Mouse (Mus musculus): Measurements from ENCODE around the gene Pum1. TPM values are rescaled to one million over a fixed set of nuclear protein-coding genes. Genes with fewer than 3 reads are reported as not detected.

Gene Pum1
- total and polyA plus RNA-seq, 2 experiments from 2014 or later = 30.1 to 62.4 TPM

DNA sequence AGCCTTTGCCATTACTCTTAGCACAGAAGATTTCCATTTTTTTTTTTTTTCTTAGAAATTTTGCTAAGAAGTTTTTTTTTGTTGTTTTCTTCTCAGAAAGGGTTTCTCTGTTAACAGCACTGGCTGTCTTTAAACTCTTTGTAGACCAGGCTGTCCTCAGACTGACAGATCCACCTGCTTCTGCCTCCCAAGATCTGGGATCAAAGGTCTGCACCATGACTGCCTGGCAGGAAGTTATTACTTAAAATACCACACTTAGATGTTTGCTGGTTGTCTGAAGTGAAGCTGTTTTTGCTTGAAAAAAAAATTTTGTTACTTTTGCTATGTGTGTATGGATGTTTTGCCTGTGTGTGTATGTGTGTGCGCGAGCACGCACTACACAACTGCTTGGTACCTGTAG lies 40.5 kb downstream of the Pum1 start:
- WGBS = 99% methylated on average over 3 of the region's 3 CpGs
- no peak for DNase-seq (ENCODE audit: low spot score)
- TF ChIP-seq EP300 (IDR thresholded peaks at IDR 0.05; ENCODE audit: low read depth) = no peak
- TF ChIP-seq CTCF (IDR thresholded peaks at IDR 0.05; ENCODE audit: low read depth) = no peak
- Histone ChIP-seq H3K4me1 (ENCODE audit: control insufficient read depth, insufficient read depth) (0 out of 2 replicates have a peak, but pooled peaks cover 10% of the 10 kb centered on the region), H3K36me3 (replicated peaks; ENCODE audit: control insufficient read depth, insufficient read depth, low read length) (peaks cover 17% of the 10 kb centered on the region), H3K4me3 (ENCODE audit: low read depth, low read length) (no peak overlapping the region), H3K9me3 (replicated peaks; ENCODE audit: control insufficient read depth, low read length) (no peaks in the 10 kb centered on the region), H3K27ac (ENCODE audit: low read depth) (no peak overlapping the region), H3K4me2 (ENCODE audit: low read depth, low read length) (no peak overlapping the region), H3K27me3 (ENCODE audit: control insufficient read depth, insufficient read depth, low read length) (no peaks in the 10 kb centered on the region), H3K9ac (replicated peaks; ENCODE audit: low read depth, low read length) (no peak overlapping the region)
- no peak for ATAC-seq (ENCODE audit: insufficient read depth, low read depth)

DNA sequence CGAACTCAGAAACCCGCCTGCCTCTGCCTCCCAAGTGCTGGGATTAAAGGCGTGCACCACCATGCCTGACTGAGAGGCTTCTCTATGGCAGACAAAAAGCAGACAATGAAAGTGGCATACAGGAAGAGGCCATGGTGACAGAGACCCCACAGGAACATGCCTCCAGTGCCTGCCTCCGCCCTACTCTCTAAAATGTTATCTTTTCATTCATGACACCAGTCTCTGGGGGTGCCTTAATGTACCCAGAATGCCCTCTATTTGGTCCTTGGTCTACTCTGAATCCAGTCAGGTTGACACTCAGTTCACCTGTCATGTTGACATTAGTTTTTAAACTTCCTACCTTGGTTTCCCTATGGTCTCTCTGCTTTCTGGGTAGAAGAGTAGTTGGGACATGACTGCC lies 41.5 kb downstream of the Pum1 start:
- Histone ChIP-seq H3K27me3 (ENCODE audit: control insufficient read depth, insufficient read depth, low read length) (no peaks in the 10 kb centered on the region), H3K9ac (replicated peaks; ENCODE audit: low read depth, low read length) (no peak overlapping the region), H3K4me2 (ENCODE audit: low read depth, low read length) (no peak overlapping the region), H3K4me1 (ENCODE audit: control insufficient read depth, insufficient read depth) (0 out of 2 replicates have a peak, but pooled peaks cover 10% of the 10 kb centered on the region), H3K9me3 (replicated peaks; ENCODE audit: control insufficient read depth, low read length) (no peaks in the 10 kb centered on the region), H3K27ac (ENCODE audit: low read depth) (no peak overlapping the region), H3K36me3 (replicated peaks; ENCODE audit: control insufficient read depth, insufficient read depth, low read length) (peaks cover 17% of the 10 kb centered on the region), H3K4me3 (ENCODE audit: low read depth, low read length) (no peak overlapping the region)
- ATAC-seq (ENCODE audit: insufficient read depth, low read depth) (no peak), DNase-seq (ENCODE audit: low spot score) (no peak)
- TF ChIP-seq CTCF (IDR thresholded peaks at IDR 0.05; ENCODE audit: low read depth) (no peak), EP300 (IDR thresholded peaks at IDR 0.05; ENCODE audit: low read depth) (no peak)
- WGBS = 87% methylated on average over 4 of the region's 4 CpGs

DNA sequence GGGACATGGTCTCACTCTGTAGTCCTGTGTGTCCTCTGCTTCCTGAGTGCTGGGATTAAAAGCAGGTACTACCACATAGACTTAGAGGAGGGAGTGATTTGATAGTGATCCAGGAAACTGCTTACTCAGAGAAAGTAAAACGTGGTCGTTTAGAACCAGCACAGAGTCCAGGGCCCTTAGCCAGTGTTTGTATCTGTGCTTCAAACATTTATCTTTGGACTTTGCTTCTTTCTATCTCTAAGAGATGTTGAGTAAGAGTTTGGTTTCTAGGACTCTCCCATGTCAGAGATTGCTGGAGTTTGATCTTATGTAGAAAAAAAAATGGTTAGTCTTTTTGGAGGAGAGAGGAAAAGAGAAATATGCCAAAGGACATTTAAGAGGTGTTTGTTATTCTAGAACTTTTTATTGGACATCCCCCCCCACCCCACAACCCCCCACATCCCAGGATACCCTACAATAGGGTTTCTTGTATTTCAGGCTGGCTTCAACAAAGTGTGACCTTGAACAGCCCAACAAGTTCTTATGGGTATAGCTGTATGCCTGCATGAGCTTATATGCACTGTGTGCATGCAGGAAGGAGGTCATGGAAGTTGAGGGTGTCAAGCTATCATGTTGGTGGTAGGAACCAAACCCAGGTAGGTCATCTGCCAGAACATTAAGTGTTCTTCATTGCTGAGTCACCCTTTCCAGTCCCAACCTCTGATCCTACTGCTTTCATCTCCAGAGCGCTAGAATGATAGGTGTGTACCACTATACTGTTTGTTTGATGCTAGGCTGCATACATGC lies 43.3 kb downstream of the Pum1 start:
- DNase-seq (ENCODE audit: low spot score) (no peak), ATAC-seq (ENCODE audit: insufficient read depth, low read depth) (no peak)
- no peak overlapping the region for H3K4me2 ChIP-seq (ENCODE audit: low read depth, low read length)
- no peak overlapping the region for H3K4me3 ChIP-seq (ENCODE audit: low read depth, low read length)
- no peaks in the 10 kb centered on the region for H3K9me3 ChIP-seq (replicated peaks; ENCODE audit: control insufficient read depth, low read length)
- no peak overlapping the region for H3K9ac ChIP-seq (replicated peaks; ENCODE audit: low read depth, low read length)
- H3K36me3 ChIP-seq (replicated peaks; ENCODE audit: control insufficient read depth, insufficient read depth, low read length) = peaks cover 11% of the 10 kb centered on the region
- H3K4me1 ChIP-seq (ENCODE audit: control insufficient read depth, insufficient read depth) = 0 out of 2 replicates have a peak, but pooled peaks cover 6% of the 10 kb centered on the region
- no peak overlapping the region for H3K27ac ChIP-seq (ENCODE audit: low read depth)
- TF ChIP-seq EP300 (IDR thresholded peaks at IDR 0.05; ENCODE audit: low read depth) = no peak
- TF ChIP-seq CTCF (IDR thresholded peaks at IDR 0.05; ENCODE audit: low read depth) = no peak
- 43% methylated on average over 3 of the region's 3 CpGs for WGBS
- H3K27me3 ChIP-seq (ENCODE audit: control insufficient read depth, insufficient read depth, low read length) = no peaks in the 10 kb centered on the region

DNA sequence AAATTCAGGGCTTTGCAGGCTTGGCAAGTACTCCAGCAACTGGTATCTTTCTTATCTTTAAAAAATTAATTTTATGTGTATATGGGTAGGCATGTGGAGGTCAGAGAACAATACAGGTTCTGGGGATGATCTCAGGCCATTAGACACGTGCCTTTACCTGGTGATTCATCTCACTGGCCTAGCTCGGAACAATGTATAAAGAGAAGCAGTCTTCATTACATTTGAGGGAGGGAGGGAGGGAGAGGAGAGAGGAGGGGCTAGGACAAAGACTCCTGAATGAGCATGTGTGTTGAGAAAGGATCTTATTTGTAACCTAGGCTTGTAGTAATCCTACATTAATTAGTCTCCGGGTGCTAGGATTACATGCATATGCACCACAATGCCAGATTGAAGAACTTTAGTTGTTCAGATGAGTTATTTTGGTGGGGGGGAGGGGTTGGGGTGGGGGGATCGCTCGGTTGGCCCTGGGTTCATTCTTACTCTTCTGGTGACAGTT lies 48.3 kb downstream of the Pum1 start:
- TF ChIP-seq EP300 (IDR thresholded peaks at IDR 0.05; ENCODE audit: low read depth) (no peak), CTCF (IDR thresholded peaks at IDR 0.05; ENCODE audit: low read depth) (no peak)
- no peaks in the 10 kb centered on the region for H3K36me3 ChIP-seq (replicated peaks; ENCODE audit: control insufficient read depth, insufficient read depth, low read length)
- H3K4me1 ChIP-seq (ENCODE audit: control insufficient read depth, insufficient read depth) = peaks cover 33% of the 10 kb centered on the region
- no peak overlapping the region for H3K4me2 ChIP-seq (ENCODE audit: low read depth, low read length)
- H3K27ac ChIP-seq (ENCODE audit: low read depth) = no peak overlapping the region
- H3K27me3 ChIP-seq (ENCODE audit: control insufficient read depth, insufficient read depth, low read length) = no peaks in the 10 kb centered on the region
- ATAC-seq (ENCODE audit: insufficient read depth, low read depth) (no peak), DNase-seq (ENCODE audit: low spot score) (no peak)
- no peak overlapping the region for H3K9ac ChIP-seq (replicated peaks; ENCODE audit: low read depth, low read length)
- 59% methylated on average over 5 of the region's 5 CpGs for WGBS
- no peak overlapping the region for H3K4me3 ChIP-seq (ENCODE audit: low read depth, low read length)
- H3K9me3 ChIP-seq (replicated peaks; ENCODE audit: control insufficient read depth, low read length) = no peaks in the 10 kb centered on the region

DNA sequence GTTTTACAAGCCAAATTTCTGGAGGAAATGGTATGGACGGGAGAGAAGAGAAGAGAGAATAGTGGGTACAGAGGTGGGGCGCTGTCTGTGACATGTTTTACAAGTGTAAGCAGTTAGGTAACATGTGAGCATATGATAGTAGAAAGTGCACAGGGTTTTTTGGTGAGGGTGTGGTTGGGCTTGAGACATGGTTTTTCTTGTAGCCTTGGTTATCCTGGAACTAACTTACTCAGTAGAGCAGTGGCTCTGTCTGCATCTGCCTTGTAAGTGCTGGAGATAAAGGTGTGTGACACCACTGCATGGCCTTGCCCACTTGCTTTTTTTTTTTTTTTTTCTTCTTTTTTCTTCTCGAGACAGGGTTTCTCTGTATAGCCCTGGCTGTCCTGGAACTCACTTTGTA lies 49.2 kb downstream of the Pum1 start:
- H3K4me3 ChIP-seq (ENCODE audit: low read depth, low read length) = no peak overlapping the region
- peaks cover 38% of the 10 kb centered on the region for H3K4me1 ChIP-seq (ENCODE audit: control insufficient read depth, insufficient read depth)
- no peak for ATAC-seq (ENCODE audit: insufficient read depth, low read depth)
- no peaks in the 10 kb centered on the region for H3K36me3 ChIP-seq (replicated peaks; ENCODE audit: control insufficient read depth, insufficient read depth, low read length)
- H3K9me3 ChIP-seq (replicated peaks; ENCODE audit: control insufficient read depth, low read length) = no peaks in the 10 kb centered on the region
- no peak for TF ChIP-seq EP300 (IDR thresholded peaks at IDR 0.05; ENCODE audit: low read depth)
- no peak for TF ChIP-seq CTCF (IDR thresholded peaks at IDR 0.05; ENCODE audit: low read depth)
- H3K27me3 ChIP-seq (ENCODE audit: control insufficient read depth, insufficient read depth, low read length) = no peaks in the 10 kb centered on the region
- H3K9ac ChIP-seq (replicated peaks; ENCODE audit: low read depth, low read length) = no peak overlapping the region
- 72% methylated on average over 3 of the region's 3 CpGs for WGBS
- DNase-seq (ENCODE audit: low spot score) = no peak
- H3K4me2 ChIP-seq (ENCODE audit: low read depth, low read length) = no peak overlapping the region
- H3K27ac ChIP-seq (ENCODE audit: low read depth) = no peak overlapping the region

All from heart, postnatal 0 days (tissue).